Mouse (Mus musculus) kidney, postnatal 0 days (tissue): ENCODE results near the gene Cd79b. TPM values are rescaled to one million over a fixed set of nuclear protein-coding genes. Genes with fewer than 3 reads are reported as not detected.

ENCODE experiments used
- ATAC-seq: fragments of 200-750 bp; cut with Nextera tagmentation; replicated peaks from 2 replicates; pipeline ENCODE4 v1.8.0; 2017; ENCODE audit warnings: low read depth, moderate number of reproducible peaks, moderate TSS enrichment, moderate library complexity; ENCODE audit not compliant: low FRiP score
- DNase-seq: peaks from one replicate; pipeline ENCODE4 v3.0.0-alpha.2; 2016; ENCODE audit warnings: low spot score
- H3K27ac ChIP-seq: fragments of 300-500 bp; sonication (generic); 2 replicates; pipeline ENCODE4 v1.5.1; 2014; ENCODE audit warnings: mild to moderate bottlenecking
- H3K27me3 ChIP-seq: fragments of 300-500 bp; sonication (generic); 2 replicates; pipeline ENCODE4 v1.6.1; 2014; ENCODE audit warnings: low read length, mixed read lengths; ENCODE audit not compliant: insufficient read depth
- H3K36me3 ChIP-seq: fragments of 300-500 bp; sonication (generic); 2 replicates; pipeline ENCODE4 v1.6.1; 2014; ENCODE audit warnings: low read length, mixed read lengths; ENCODE audit not compliant: insufficient read depth
- H3K4me1 ChIP-seq: fragments of 300-500 bp; sonication (generic); replicated peaks from 2 replicates; pipeline ENCODE4 v1.6.1; 2014; ENCODE audit warnings: antibody characterized with exemption, low read length, mixed read lengths; ENCODE audit not compliant: insufficient read depth
- H3K4me2 ChIP-seq: fragments of 300-500 bp; sonication (generic); 2 replicates; pipeline ENCODE4 v1.6.1; 2014; ENCODE audit warnings: mild to moderate bottlenecking, low read length, moderate library complexity, mixed read lengths
- H3K4me3 ChIP-seq: fragments of 300-500 bp; sonication (generic); replicated peaks from 2 replicates; pipeline ENCODE4 v1.5.1; 2014; ENCODE audit warnings: low read depth, low read length
- H3K9ac ChIP-seq: fragments of 300-500 bp; sonication (generic); 2 replicates; pipeline ENCODE4 v1.6.1; 2014; ENCODE audit warnings: low read depth, low read length
- H3K9me3 ChIP-seq: fragments of 300-500 bp; sonication (generic); replicated peaks from 2 replicates; pipeline ENCODE4 v1.6.1; 2016; ENCODE audit warnings: low read length, inconsistent platforms, mixed read lengths
- CTCF ChIP-seq: IDR thresholded peaks from 2 replicates; pipeline ENCODE4 v1.5.1; 2016; ENCODE audit warnings: antibody characterized with exemption, low read depth, mild to moderate bottlenecking, moderate library complexity
- WGBS: fragments of 180-500 bp; shearing (Covaris S2); extraction: QIAGEN DNeasy Blood & Tissue Kit; methylation state at CpG from one replicate; pipeline ENCODE4 v1.1.7; 2014; 5-methylcytosine and 5-hydroxymethylcytosine counted together
- polyA plus RNA-seq: library from polyadenylated mRNA; unstranded; fragments of >200 nt; fragmentation: Nextera tagmentation; extraction: Ambion mirVana; gene quantifications from 2 replicates; pipeline ENCODE4 v1.2.1, GENCODE M21; 2015

Cd79b gene
- polyA plus RNA-seq, 1 experiment from 2014 or later = 7.7 TPM

DNA sequence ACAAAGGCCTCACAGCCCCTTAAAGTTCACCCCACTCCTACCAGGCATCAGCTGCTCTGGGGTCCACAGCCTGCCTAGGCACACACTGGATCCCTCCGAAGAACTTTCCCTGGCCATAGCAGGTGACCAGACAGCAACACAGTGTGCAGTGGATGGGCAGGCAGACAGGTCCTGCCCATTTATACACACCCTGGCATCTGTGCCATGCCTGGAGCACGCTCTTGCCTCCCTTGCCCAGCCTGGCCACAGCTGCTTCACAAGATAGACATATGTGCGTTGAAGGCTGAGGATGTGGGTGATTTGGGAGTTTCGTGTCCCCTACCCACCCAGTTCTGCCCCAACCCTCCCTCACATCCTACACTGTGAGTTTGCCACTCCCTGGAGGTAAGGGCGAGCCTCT lies 23.5 kb upstream of the Cd79b start:
- Histone ChIP-seq H3K36me3 (no peaks in the 10 kb centered on the region), H3K9ac (no peak overlapping the region), H3K4me1 (no peaks in the 10 kb centered on the region), H3K4me3 (no peak overlapping the region), H3K27ac (no peak overlapping the region), H3K4me2 (no peak overlapping the region), H3K27me3 (no peaks in the 10 kb centered on the region), H3K9me3 (no peaks in the 10 kb centered on the region)
- 77% methylated on average over 5 of the region's 5 CpGs for WGBS
- no peak for DNase-seq
- no peak for ATAC-seq
- TF ChIP-seq CTCF = no peak

DNA sequence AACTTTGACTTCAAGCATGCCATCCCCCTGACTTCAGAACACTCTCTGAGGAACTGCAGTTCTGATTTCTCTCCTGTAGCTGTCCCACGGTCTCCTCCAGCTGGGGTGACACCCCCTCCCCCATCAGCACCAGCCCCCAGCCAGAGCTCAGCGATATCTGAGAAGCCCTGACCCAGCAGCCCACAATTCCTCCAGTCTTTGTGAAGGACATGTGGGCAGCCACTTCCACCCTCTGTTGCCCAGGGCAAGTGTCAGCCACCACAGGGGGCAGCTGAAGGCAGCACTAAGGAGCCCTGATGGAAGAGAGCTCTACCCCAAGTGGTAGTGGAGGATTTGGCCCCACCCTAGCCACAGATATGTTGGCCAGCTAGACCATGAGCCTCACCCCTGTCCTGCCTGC lies 19.5 kb upstream of the Cd79b start:
- Histone ChIP-seq H3K4me2 (no peak overlapping the region), H3K9ac (no peak overlapping the region), H3K27ac (no peak overlapping the region), H3K9me3 (no peaks in the 10 kb centered on the region), H3K4me1 (0 out of 2 replicates have a peak, but pooled peaks cover 3% of the 10 kb centered on the region), H3K36me3 (no peaks in the 10 kb centered on the region), H3K27me3 (no peaks in the 10 kb centered on the region), H3K4me3 (no peak overlapping the region)
- DNase-seq = peak; percentile 66
- peak; percentile 50 for ATAC-seq
- 12% methylated on average over 2 of the region's 2 CpGs for WGBS
- no peak for TF ChIP-seq CTCF

DNA sequence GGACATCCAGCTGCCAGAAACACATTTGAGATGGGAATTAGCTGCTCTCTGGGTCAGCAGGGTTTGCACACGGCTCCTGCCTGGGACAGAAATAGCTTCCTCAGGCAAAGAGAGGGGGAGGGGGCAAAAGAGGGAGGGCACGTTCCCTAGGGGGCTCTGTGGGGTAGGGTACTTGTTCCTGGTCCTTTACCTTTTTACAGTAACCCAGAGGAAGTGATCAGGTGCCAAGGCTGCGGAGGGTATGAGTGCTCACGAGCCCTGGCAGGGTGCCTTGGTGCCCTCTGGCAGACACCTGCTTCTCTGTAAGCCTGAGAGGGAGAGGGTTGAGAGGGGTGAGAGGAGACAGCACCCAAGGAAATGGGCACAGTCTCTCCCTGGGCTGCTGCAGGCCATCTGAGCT lies 17.9 kb upstream of the Cd79b start:
- H3K27me3 ChIP-seq = no peaks in the 10 kb centered on the region
- no peaks in the 10 kb centered on the region for H3K9me3 ChIP-seq
- H3K27ac ChIP-seq = no peak overlapping the region
- H3K4me2 ChIP-seq = no peak overlapping the region
- TF ChIP-seq CTCF = no peak
- H3K36me3 ChIP-seq = no peaks in the 10 kb centered on the region
- 46% methylated on average over 4 of the region's 4 CpGs for WGBS
- no peak overlapping the region for H3K9ac ChIP-seq
- DNase-seq (no peak), ATAC-seq (no peak)
- 0 out of 2 replicates have a peak, but pooled peaks cover 3% of the 10 kb centered on the region for H3K4me1 ChIP-seq
- no peak overlapping the region for H3K4me3 ChIP-seq

DNA sequence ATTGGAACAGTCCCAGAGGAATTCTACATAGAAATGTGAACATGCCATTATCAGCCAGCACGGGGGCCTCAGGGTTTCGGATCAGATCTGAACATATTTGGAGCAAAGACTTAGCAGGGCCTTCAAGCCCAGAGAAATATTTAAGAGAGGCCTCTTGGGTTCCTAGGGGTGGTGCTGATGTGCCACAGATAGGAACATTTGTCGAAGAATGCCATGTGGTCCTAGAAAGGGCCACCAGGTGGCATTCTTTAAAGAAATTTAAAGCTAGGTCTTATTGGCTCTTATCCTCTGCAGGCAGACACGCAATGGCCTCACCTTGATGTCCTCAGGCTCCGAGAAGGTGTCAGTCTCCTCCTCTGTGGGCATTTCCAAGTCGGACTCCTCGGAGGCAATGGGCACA lies 15.1 kb upstream of the Cd79b start:
- Histone ChIP-seq H3K27me3 (no peaks in the 10 kb centered on the region), H3K9me3 (no peaks in the 10 kb centered on the region), H3K27ac (no peak overlapping the region), H3K36me3 (no peaks in the 10 kb centered on the region), H3K4me1 (peaks cover 13% of the 10 kb centered on the region), H3K9ac (no peak overlapping the region), H3K4me3 (no peak overlapping the region), H3K4me2 (no peak overlapping the region)
- no peak for ATAC-seq
- peak; percentile 79 for TF ChIP-seq CTCF
- 49% methylated on average over 7 of the region's 7 CpGs for WGBS
- DNase-seq = peak; percentile 85

DNA sequence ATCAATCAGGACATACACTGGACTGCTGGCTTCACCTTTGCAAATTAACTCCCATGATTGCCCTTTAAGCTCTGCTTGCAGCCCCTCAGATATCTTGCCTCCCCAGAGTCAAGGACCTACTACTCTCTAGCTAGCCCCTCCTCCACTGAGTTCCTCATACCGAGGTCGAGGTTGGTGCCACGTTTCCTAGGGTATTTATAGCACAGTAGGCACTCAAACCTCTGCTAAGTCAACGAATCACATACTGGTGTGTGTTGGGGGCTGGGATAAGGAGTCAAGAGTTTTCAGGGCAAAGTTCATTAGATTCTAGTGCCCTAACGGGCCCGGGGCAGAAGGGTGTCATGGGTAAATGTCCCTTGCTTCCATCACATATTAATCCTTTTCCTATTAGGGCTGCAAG lies 14.6 kb upstream of the Cd79b start:
- Histone ChIP-seq H3K27me3 (no peaks in the 10 kb centered on the region), H3K9ac (no peak overlapping the region), H3K9me3 (no peaks in the 10 kb centered on the region), H3K4me1 (peaks cover 19% of the 10 kb centered on the region), H3K36me3 (no peaks in the 10 kb centered on the region), H3K27ac (no peak overlapping the region), H3K4me3 (no peak overlapping the region), H3K4me2 (no peak overlapping the region)
- DNase-seq = no peak
- ATAC-seq = no peak
- TF ChIP-seq CTCF = no peak
- 46% methylated on average over 6 of the region's 6 CpGs for WGBS

DNA sequence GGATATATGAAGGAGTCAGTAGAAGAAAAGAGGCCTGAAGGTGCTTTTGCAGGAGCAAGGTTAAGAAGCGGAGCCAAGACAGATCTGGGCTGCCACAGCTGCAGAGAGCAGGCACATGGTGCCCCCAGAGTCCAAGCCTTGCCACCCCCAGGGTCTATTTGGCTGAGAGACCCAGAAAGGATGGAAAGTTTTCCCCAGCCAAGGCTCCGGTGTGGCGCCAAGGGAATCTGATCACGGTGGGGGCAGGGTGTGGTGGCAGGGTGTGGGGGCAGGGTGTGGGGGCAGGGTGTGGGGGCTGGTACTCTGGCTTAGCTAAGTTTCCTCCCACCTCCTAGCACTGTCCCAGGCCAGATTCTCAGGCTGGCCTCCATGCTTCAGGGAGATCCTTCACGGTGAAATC lies 14.0 kb upstream of the Cd79b start:
- no peak overlapping the region for H3K4me3 ChIP-seq
- ATAC-seq = no peak
- H3K36me3 ChIP-seq = no peaks in the 10 kb centered on the region
- H3K4me1 ChIP-seq = peaks cover 20% of the 10 kb centered on the region
- no peak overlapping the region for H3K4me2 ChIP-seq
- H3K27ac ChIP-seq = no peak overlapping the region
- WGBS = 40% methylated on average over 5 of the region's 5 CpGs
- TF ChIP-seq CTCF = no peak
- DNase-seq = no peak
- H3K9me3 ChIP-seq = no peaks in the 10 kb centered on the region
- H3K27me3 ChIP-seq = no peaks in the 10 kb centered on the region
- H3K9ac ChIP-seq = no peak overlapping the region

DNA sequence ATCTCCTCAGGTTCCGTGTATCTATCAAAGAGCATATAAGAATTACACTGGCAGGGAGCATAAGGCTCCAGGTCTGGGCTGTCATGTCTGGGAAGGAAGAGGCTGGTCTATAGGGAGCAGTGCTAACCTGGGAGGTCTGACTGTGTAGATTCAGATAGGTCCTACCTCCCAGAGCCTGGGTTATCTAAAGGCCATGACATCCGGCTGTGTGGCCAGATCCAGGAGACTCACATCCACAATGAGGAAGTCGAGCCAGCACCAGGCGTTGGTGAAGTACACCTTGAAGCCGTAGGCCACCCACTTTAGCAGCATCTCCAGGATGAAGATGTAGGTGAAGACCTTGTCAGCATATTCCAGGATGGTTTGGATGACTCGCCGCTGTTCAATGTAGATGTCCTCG lies 11.9 kb upstream of the Cd79b start:
- TF ChIP-seq CTCF = no peak
- no peak overlapping the region for H3K4me3 ChIP-seq
- H3K27ac ChIP-seq = no peak overlapping the region
- DNase-seq = no peak
- no peaks in the 10 kb centered on the region for H3K36me3 ChIP-seq
- no peaks in the 10 kb centered on the region for H3K9me3 ChIP-seq
- no peaks in the 10 kb centered on the region for H3K27me3 ChIP-seq
- H3K4me2 ChIP-seq = no peak overlapping the region
- peaks cover 16% of the 10 kb centered on the region for H3K4me1 ChIP-seq
- H3K9ac ChIP-seq = no peak overlapping the region
- ATAC-seq = no peak
- WGBS = 86% methylated on average over 8 of the region's 8 CpGs
